Mouse (Mus musculus) mouse embryonic stem cell (cell line): Measurements from ENCODE around the gene Lrig2.

Experiments used
- in situ Hi-C, 2 experiments: fragments of 300-500 bp; cut with MboI; formaldehyde crosslinking; loops; 1 replicate in 1 of 2; 3 replicates in 1 of 2; pipeline ENCODE4 v1.14.3; 2019 to 2020; ENCODE audit warnings: low sequenced_read_pairs in 2 of 2, low pct_unique_long_range_greater_than_20kb in 1 of 2, mixed read lengths in 1 of 2; ENCODE audit not compliant: unreplicated experiment in 1 of 2

Gene Lrig2

GRCm38 (mm10) chr3:104399296-104400045, 112.2 kb downstream of the Lrig2 start:
- in situ Hi-C loops: no loop called here

GRCm38 (mm10) chr3:104397316-104397715, 114.4 kb downstream of the Lrig2 start:
- in situ Hi-C loops: no loop called here

- in situ Hi-C loops: no loop called here
Observed at GRCm38 (mm10) chr3:104396736-104397081, 115.0 kb downstream of the Lrig2 start.

DNA sequence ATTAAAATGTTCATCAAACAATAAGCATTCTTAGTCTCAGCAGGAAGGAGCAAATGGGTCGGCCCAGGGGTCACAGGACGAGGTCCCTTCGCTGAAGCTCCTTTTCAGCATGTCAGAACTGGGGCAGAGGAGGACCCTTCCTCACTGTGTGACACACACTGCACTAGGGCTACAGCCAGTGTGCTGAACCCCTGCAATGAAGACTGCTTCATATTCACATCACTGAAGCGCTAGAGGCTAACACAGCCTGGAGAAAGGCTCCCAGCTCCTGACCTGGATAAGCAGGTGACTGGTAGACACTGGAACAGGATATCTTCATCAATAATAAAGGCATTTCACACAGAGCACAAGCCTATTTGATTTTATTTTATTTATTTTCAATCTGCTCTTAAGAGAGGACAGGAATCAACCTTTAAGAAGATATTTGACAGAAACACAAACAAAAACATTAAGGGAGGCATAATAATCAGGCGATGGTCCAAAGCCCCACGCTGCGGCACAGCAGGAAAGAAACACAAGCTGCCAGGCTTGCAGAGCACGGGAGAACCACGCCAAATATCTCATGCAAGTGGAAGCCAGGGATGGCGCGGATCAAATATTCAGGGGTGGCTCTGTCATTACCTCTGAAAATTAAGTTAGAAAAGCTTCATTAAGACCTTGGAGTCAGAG, 115.5 kb downstream of the Lrig2 start:
- in situ Hi-C loops: no loop called here

DNA sequence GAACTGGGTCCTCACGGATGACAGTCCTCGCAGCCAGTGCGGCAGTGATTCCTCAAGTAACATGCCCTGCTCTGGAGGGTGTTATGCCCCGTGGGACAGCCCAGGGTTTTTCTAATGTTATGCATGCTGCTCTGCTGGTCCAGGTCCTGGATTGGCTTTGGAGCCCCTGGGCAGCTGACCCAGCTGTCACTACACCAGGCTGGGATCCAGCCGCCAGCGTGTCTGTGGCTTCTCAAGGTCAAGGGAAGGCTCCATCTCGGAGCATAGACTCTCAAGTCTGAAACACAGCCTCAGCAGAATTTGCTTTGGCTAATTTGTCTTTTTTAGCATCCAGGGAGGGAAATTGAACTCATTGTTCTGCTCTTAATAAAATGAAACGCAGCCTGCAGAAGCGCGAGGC, 121.6 kb downstream of the Lrig2 start:
- in situ Hi-C loops: no loop called here

DNA sequence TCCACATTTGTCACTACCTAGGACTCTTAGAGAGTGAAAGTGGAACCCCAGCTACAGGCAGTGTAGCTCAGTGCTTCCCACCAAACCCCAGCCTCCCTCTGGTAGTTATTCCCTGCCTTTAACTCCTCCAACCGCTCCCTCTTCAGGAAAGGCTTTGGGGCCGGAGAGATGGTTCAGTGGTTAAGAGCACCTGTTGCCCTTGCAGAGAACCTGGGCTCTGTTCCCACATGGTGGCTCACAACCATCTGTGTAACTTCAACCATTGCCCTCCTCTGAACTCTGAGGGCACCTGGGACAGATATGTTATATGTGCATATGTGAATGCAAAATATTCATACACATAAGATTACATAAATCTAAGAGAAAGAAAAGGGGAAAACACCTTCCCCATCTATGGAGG, 122.3 kb downstream of the Lrig2 start:
- in situ Hi-C loops: no loop called here

GRCm38 (mm10) chr3:104385587-104385986, 126.1 kb downstream of the Lrig2 start:
- in situ Hi-C loops: no loop called here

GRCm38 (mm10) chr3:104383681-104384341, 127.9 kb downstream of the Lrig2 start:
- in situ Hi-C loops: no loop called here

GRCm38 (mm10) chr3:104378228-104378627, 133.5 kb downstream of the Lrig2 start:
- in situ Hi-C loops: no loop called here

DNA sequence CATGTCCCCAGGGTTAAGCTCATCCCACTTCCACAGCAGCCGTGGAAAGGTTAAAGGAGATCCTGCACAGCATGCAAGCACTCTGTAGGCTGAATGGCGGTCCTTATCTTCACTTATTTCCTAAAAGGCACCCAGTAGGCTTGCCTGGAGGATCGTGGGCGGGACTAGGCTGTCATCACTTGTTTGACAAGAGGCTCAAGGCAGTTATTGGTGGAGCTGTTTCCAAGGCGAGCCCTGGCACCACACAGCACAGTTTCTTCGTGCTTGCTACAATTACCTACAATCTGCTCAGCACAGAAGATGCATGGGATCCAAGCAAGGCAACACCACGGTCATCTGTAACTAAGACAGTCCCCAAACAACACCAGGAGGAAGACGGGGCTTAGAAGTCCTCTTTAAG, 137.8 kb downstream of the Lrig2 start:
- in situ Hi-C loops: no loop called here

DNA sequence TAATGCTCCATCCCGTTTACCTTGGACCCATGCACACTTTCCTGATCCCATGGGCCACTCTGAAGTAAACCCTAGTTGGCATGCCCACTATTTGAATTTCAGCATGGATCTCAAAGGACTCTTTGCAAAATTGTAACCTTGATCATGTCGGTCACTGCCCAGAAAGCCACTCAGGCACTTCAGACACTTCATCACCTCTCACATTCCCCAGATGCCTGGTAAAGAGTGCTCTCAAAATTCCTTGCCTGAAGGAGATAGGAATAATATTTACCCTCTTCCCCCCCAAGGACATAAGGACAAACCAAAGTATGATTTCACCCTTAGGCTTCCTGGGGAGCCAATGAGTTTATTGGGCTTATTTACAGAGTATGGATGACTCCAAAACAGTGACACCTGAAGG, 139.3 kb downstream of the Lrig2 start:
- in situ Hi-C loops: no loop called here

- in situ Hi-C loops: no loop called here
Observed at GRCm38 (mm10) chr3:104367912-104368311, 143.8 kb downstream of the Lrig2 start.

- in situ Hi-C loops: no loop called here
Observed at GRCm38 (mm10) chr3:104361814-104362213, 149.9 kb downstream of the Lrig2 start.

DNA sequence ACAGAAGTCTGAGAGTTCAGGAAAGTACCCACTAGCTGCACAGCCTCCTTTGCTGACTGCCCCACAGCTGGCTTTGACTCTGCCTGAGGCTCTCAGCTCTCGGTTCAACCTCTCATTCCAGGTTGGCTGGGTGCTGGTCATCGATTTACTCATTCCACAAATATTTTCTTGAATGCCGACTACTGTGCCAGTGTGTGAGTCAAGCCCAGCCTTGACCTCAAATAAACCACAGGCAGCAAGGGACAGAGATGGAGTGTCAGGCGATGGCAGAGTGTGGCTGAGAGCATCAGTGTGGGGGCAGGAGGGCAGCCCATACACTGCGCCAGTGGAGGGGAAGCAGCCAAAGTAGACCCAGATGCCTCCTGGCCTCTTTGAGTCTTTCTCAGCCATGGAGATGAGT, 151.4 kb downstream of the Lrig2 start:
- in situ Hi-C loops: no loop called here

- in situ Hi-C loops: no loop called here
Observed at GRCm38 (mm10) chr3:104359225-104360135, 152.2 kb downstream of the Lrig2 start.

DNA sequence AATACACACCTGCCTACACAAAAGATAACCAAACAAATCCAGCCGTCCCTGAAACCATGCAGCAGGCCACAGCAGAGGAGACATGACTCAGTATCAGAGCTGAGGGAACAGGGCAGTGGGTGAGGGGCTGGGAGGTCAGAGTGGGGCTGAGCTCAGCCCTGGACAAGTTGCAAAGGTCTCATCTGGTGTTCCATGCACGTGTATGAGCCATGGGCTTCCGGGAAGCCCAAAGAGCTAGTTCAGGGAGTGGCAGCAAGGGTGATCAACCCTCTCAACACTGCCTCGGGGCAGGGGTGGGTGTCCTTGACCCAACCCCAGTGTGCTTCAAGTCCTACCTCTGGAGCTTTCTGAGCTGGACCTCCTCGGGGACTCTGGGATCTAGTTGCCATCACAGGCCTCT, 153.0 kb downstream of the Lrig2 start:
- in situ Hi-C loops: no loop called here

GRCm38 (mm10) chr3:104356106-104356505, 155.6 kb downstream of the Lrig2 start:
- in situ Hi-C loops: no loop called here

GRCm38 (mm10) chr3:104353884-104354283, 157.8 kb downstream of the Lrig2 start:
- in situ Hi-C loops: no loop called here
